In the genomic region with DNA sequence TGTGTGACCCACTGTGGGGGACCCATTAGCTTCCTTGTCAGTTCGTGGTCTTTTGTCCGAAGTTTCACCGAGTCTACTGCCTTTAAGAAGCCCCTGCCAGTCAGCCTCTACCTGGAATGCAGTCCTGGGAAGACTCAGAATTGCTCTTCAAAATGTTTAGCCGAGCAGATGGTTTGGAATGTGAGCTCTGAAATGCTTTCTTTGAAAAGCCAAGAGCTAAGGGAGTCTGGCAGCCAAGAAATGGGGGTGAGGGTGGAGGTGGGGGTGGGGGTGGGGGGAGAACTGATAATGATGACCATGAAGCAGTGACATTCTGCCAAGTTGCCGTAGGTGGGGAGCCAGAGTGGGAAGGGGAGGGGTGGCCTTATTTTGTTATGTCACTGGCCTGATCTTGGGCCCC, we compare ENCODE assay signal across 24 mouse cellular contexts. TPM values are rescaled to one million over a fixed set of nuclear protein-coding genes. Genes with fewer than 3 reads are reported as not detected.
DNase-seq lines count a peak whose midpoint lies in the region; ATAC-seq and TF ChIP-seq lines count a peak whose summit lies in the region.
"Had no signal": no experiment of that assay in that cellular context is flagged by ENCODE, and none has a peak within 500 bp of the region (broad histone marks: within the 10 kb centered on the region; RNA-seq: fewer than 3 reads in every experiment).

No protein-coding gene starts in this region.

- H3K4me2 ChIP-seq in heart, embryonic 12.5 days: peak overlapping the region; percentile 12; the same call in 1 of the 2 replicates
- 0 out of 2 replicates have a peak overlapping the region, but pooled peaks have one; percentile 11 for H3K4me2 ChIP-seq in lung, embryonic 14.5 days
- H3K4me2 ChIP-seq in lung, postnatal 0 days (replicated peaks; ENCODE audit: low read depth, low read length): no peak overlapping the region
- H3K4me2 ChIP-seq in limb, embryonic 12.5 days: 0 out of 2 replicates have a peak overlapping the region, but pooled peaks have one; percentile 2
- H3K4me2 ChIP-seq in stomach, postnatal 0 days (replicated peaks; ENCODE audit: low read depth): no peak overlapping the region
- H3K4me2 ChIP-seq: liver, embryonic 13.5 days; neural tube, embryonic 13.5 days had no signal

- H3K9me3 ChIP-seq in heart, embryonic 12.5 days (replicated peaks): no peaks in the 10 kb centered on the region
- no peaks in the 10 kb centered on the region for H3K9me3 ChIP-seq in lung, embryonic 14.5 days (ENCODE audit: low read depth, low read length)
- H3K9me3 ChIP-seq in lung, postnatal 0 days (ENCODE audit: low read length): no peaks in the 10 kb centered on the region
- no peaks in the 10 kb centered on the region for H3K9me3 ChIP-seq in limb, embryonic 12.5 days
- no peaks in the 10 kb centered on the region for H3K9me3 ChIP-seq in stomach, postnatal 0 days (ENCODE audit: control insufficient read depth, low read length)
- H3K9me3 ChIP-seq: liver, embryonic 13.5 days; midbrain, embryonic 10.5 days; neural tube, embryonic 13.5 days had no signal

- H3K27me3 ChIP-seq in heart, embryonic 12.5 days (replicated peaks): peaks cover 55% of the 10 kb centered on the region
- H3K27me3 ChIP-seq in lung, embryonic 14.5 days (ENCODE audit: insufficient read depth, low read length): no peaks in the 10 kb centered on the region
- no peaks in the 10 kb centered on the region for H3K27me3 ChIP-seq in lung, postnatal 0 days (replicated peaks; ENCODE audit: insufficient read depth, low read length)
- H3K27me3 ChIP-seq in limb, embryonic 12.5 days: peaks cover 71% of the 10 kb centered on the region
- H3K27me3 ChIP-seq in stomach, postnatal 0 days (ENCODE audit: control insufficient read depth, insufficient read depth, low read length): no peaks in the 10 kb centered on the region
- H3K27me3 ChIP-seq: neural tube, embryonic 13.5 days had no signal

- no peak overlapping the region for H3K27ac ChIP-seq in heart, embryonic 12.5 days (ENCODE audit: poor library complexity, severe bottlenecking)
- peak overlapping the region; percentile 56 for H3K27ac ChIP-seq in lung, embryonic 14.5 days (ENCODE audit: low read depth)
- H3K27ac ChIP-seq in lung, postnatal 0 days (ENCODE audit: low read length): no peak overlapping the region
- H3K27ac ChIP-seq in limb, embryonic 12.5 days: peak overlapping the region; percentile 24; the same call in 1 of the 2 replicates
- no peak overlapping the region for H3K27ac ChIP-seq in stomach, postnatal 0 days (replicated peaks)
- H3K27ac ChIP-seq: liver, embryonic 13.5 days; midbrain, embryonic 10.5 days had no signal

- H3K36me3 ChIP-seq in heart, embryonic 12.5 days: no peaks in the 10 kb centered on the region
- H3K36me3 ChIP-seq in lung, embryonic 14.5 days (ENCODE audit: insufficient read depth): no peaks in the 10 kb centered on the region
- H3K36me3 ChIP-seq in lung, postnatal 0 days (ENCODE audit: insufficient read depth, low read length): no peaks in the 10 kb centered on the region
- no peaks in the 10 kb centered on the region for H3K36me3 ChIP-seq in limb, embryonic 12.5 days
- H3K36me3 ChIP-seq in stomach, postnatal 0 days (ENCODE audit: control insufficient read depth, insufficient read depth, low read length): no peaks in the 10 kb centered on the region
- H3K36me3 ChIP-seq: liver, embryonic 13.5 days; midbrain, embryonic 10.5 days; neural tube, embryonic 13.5 days had no signal

- ATAC-seq in heart, embryonic 12.5 days (ENCODE audit: insufficient number of reproducible peaks, low FRiP score): no peak
- peak; percentile 44; the same call in 1 of the 2 replicates for ATAC-seq in lung, embryonic 14.5 days (ENCODE audit: insufficient read depth)
- ATAC-seq in lung, postnatal 0 days: no peak
- no peak for ATAC-seq in limb, embryonic 12.5 days (ENCODE audit: insufficient number of reproducible peaks, insufficient read depth, low FRiP score, low TSS enrichment, low read depth)
- ATAC-seq in stomach, postnatal 0 days (ENCODE audit: low FRiP score, low TSS enrichment): peak; percentile 24; the same call in 1 of the 2 replicates
- ATAC-seq: hindbrain, embryonic 16.5 days had no signal

- H3K9ac ChIP-seq in heart, embryonic 12.5 days: no peak overlapping the region
- no peak overlapping the region for H3K9ac ChIP-seq in lung, embryonic 14.5 days
- H3K9ac ChIP-seq in lung, postnatal 0 days (replicated peaks; ENCODE audit: low read depth): no peak overlapping the region
- H3K9ac ChIP-seq in limb, embryonic 12.5 days (replicated peaks): no peak overlapping the region
- H3K9ac ChIP-seq in stomach, postnatal 0 days (ENCODE audit: low read length): no peak overlapping the region
- H3K9ac ChIP-seq: liver, embryonic 13.5 days; neural tube, embryonic 13.5 days had no signal

- DNase-seq in heart, adult 18-20 months: no peak
- peak; percentile 59 for DNase-seq in lung, embryonic 14.5 days
- DNase-seq in lung, postnatal 0 days (ENCODE audit: low spot score): no peak
- DNase-seq in stomach, postnatal 0 days (ENCODE audit: low spot score): no peak
- no peak for DNase-seq in gastrocnemius, postnatal 10 days
- no peak for DNase-seq in layer of hippocampus, adult 9-10 months (ENCODE audit: low spot score)
- DNase-seq: adrenal gland, postnatal 25 days; cerebellum, adult 8-10 months; heart, postnatal 14 days; kidney, postnatal 14 days; liver, embryonic 13.5 days; lung, postnatal 36 days; right cerebral cortex, postnatal 25 days; thymus, adult 18-20 months had no signal

- no peak overlapping the region for H3K4me3 ChIP-seq in heart, embryonic 12.5 days
- no peak overlapping the region for H3K4me3 ChIP-seq in lung, embryonic 14.5 days (ENCODE audit: low read depth, low read length)
- no peak overlapping the region for H3K4me3 ChIP-seq in lung, postnatal 0 days (ENCODE audit: low read depth, low read length)
- no peak overlapping the region for H3K4me3 ChIP-seq in limb, embryonic 12.5 days (replicated peaks)
- H3K4me3 ChIP-seq in stomach, postnatal 0 days (ENCODE audit: low read depth, low read length): no peak overlapping the region
- H3K4me3 ChIP-seq: liver, embryonic 13.5 days; midbrain, embryonic 10.5 days; neural tube, embryonic 13.5 days had no signal

- 15% methylated on average over 5 of the region's 5 CpGs for WGBS in heart, embryonic 12.5 days
- 19% methylated on average over 5 of the region's 5 CpGs for WGBS in lung, embryonic 14.5 days
- 23% methylated on average over 5 of the region's 5 CpGs for WGBS in lung, postnatal 0 days
- WGBS in limb, embryonic 12.5 days: 18% methylated on average over 5 of the region's 5 CpGs
- 24% methylated on average over 5 of the region's 5 CpGs for WGBS in stomach, postnatal 0 days

- peaks cover 13% of the 10 kb centered on the region for H3K4me1 ChIP-seq in heart, embryonic 12.5 days (replicated peaks)
- H3K4me1 ChIP-seq in lung, embryonic 14.5 days (ENCODE audit: insufficient read depth): peaks cover 18% of the 10 kb centered on the region
- peaks cover 5% of the 10 kb centered on the region; the same call in 1 of the 2 replicates for H3K4me1 ChIP-seq in lung, postnatal 0 days (ENCODE audit: insufficient read depth, low read depth, low read length)
- H3K4me1 ChIP-seq in limb, embryonic 12.5 days (replicated peaks): peaks cover 16% of the 10 kb centered on the region
- 0 out of 2 replicates have a peak, but pooled peaks cover 2% of the 10 kb centered on the region for H3K4me1 ChIP-seq in stomach, postnatal 0 days (replicated peaks; ENCODE audit: control insufficient read depth, insufficient read depth)
- H3K4me1 ChIP-seq: liver, embryonic 13.5 days had no signal

- TF ChIP-seq CTCF in lung, embryonic 14.5 days (IDR thresholded peaks at IDR 0.05; ENCODE audit: low read depth): no peak
- TF ChIP-seq CTCF in lung, postnatal 0 days (IDR thresholded peaks at IDR 0.05): no peak
- no peak for TF ChIP-seq CTCF in stomach, postnatal 0 days (IDR thresholded peaks at IDR 0.05; ENCODE audit: low read depth)

- no peak for TF ChIP-seq EP300 in lung, postnatal 0 days (IDR thresholded peaks at IDR 0.05)
- no peak for TF ChIP-seq EP300 in stomach, postnatal 0 days (optimal IDR thresholded peaks at IDR 0.05)

RNA-seq across cellular contexts. Expression of gene Skap1, which starts 43.3 kb away (rescaled TPM):
- 0.50 and 0.60 TPM in 2 replicates for polyA plus RNA-seq in heart, embryonic 12.5 days (2016; fragmentation: Nextera tagmentation; extraction: Ambion mirVana)
- total RNA-seq in heart, adult 18-20 months (2021): 1 to 10 TPM in 1 of 2 experiments, not detected in 1; 2.3 TPM
- polyA plus RNA-seq in lung, embryonic 14.5 days (2014; fragmentation: Nextera tagmentation; extraction: Ambion mirVana): 0.96 and 1.1 TPM in 2 replicates
- 0.73 and 1.0 TPM in 2 replicates for polyA plus RNA-seq in lung, postnatal 0 days (2015; fragmentation: Nextera tagmentation; extraction: Ambion mirVana)
- polyA plus RNA-seq in limb, embryonic 12.5 days (2016; fragmentation: Nextera tagmentation; extraction: Ambion mirVana): 0.31 and 0.37 TPM in 2 replicates
- polyA plus RNA-seq in stomach, postnatal 0 days (2015; fragmentation: Nextera tagmentation; extraction: Ambion mirVana): 0.45 and 0.56 TPM in 2 replicates
- total RNA-seq in gastrocnemius, postnatal 10 days (2021): under 1 TPM; 0.16 to 0.19 TPM

RNA-seq across cellular contexts. Expression of gene Hoxb1, which starts 55.5 kb away (rescaled TPM):
- polyA plus RNA-seq in heart, embryonic 12.5 days (2016; fragmentation: Nextera tagmentation; extraction: Ambion mirVana): not detected in 2 replicates
- total RNA-seq in heart, adult 18-20 months (2021): not detected
- 0.08 TPM in 1 of 2 replicates, not detected in the other for polyA plus RNA-seq in lung, embryonic 14.5 days (2014; fragmentation: Nextera tagmentation; extraction: Ambion mirVana)
- polyA plus RNA-seq in lung, postnatal 0 days (2015; fragmentation: Nextera tagmentation; extraction: Ambion mirVana): not detected in 2 replicates
- polyA plus RNA-seq in limb, embryonic 12.5 days (2016; fragmentation: Nextera tagmentation; extraction: Ambion mirVana): not detected in 2 replicates
- 0.06 TPM in 1 of 2 replicates, not detected in the other for polyA plus RNA-seq in stomach, postnatal 0 days (2015; fragmentation: Nextera tagmentation; extraction: Ambion mirVana)
- total RNA-seq in gastrocnemius, postnatal 10 days (2021): not detected
- total RNA-seq: adrenal gland, postnatal 25 days; gastrocnemius, adult 8-10 months; heart, adult 8-10 months; heart, postnatal 14 days; layer of hippocampus, postnatal 10 days; left cerebral cortex, postnatal 10 days had no signal
- polyA plus RNA-seq: forebrain, embryonic 11.5 days had no signal

Comparison
In these comparisons a context has a peak if more than half of its experiments do, and no peak if none do; other contexts are left out.
1. ATAC-seq: peak in lung, embryonic 14.5 days (single experiment) and stomach, postnatal 0 days (single experiment); none in heart, embryonic 12.5 days (single experiment), lung, postnatal 0 days (single experiment) and limb, embryonic 12.5 days (single experiment).
2. H3K27ac ChIP-seq: peak in lung, embryonic 14.5 days (single experiment) and limb, embryonic 12.5 days (single experiment); none in heart, embryonic 12.5 days (single experiment), lung, postnatal 0 days (single experiment) and stomach, postnatal 0 days (single experiment).
3. H3K4me2 ChIP-seq: peak in heart, embryonic 12.5 days (single experiment), lung, embryonic 14.5 days (single experiment) and limb, embryonic 12.5 days (single experiment); none in lung, postnatal 0 days (single experiment) and stomach, postnatal 0 days (single experiment).